Mouse (Mus musculus) liver, embryonic 13.5 days (tissue): ENCODE results near the gene Polg2. TPM values are rescaled to one million over a fixed set of nuclear protein-coding genes. Genes with fewer than 3 reads are reported as not detected.
"Not testable (repeated sequence)": the region's sequence is repeated elsewhere in the genome, so short reads cannot be mapped to it uniquely, and the experiment has no call there.

Source experiments
- ATAC-seq: fragments of 200-750 bp; cut with Nextera tagmentation; 2 replicates; pipeline ENCODE4 v1.8.0; 2017; ENCODE audit warnings: low read depth, mild to moderate bottlenecking, moderate number of reproducible peaks, moderate library complexity
- DNase-seq: peaks from one replicate; pipeline ENCODE4 v3.0.0; 2022
- H3K27ac ChIP-seq: fragments of 300-500 bp; sonication (generic); 2 replicates; pipeline ENCODE4 v1.5.1; 2015; ENCODE audit warnings: moderate library complexity, mild to moderate bottlenecking, inconsistent platforms
- H3K27me3 ChIP-seq: fragments of 300-500 bp; sonication (generic); 2 replicates; pipeline ENCODE4 v1.6.1; 2015; ENCODE audit warnings: mild to moderate bottlenecking, inconsistent platforms
- H3K36me3 ChIP-seq: fragments of 300-500 bp; sonication (generic); 2 replicates; pipeline ENCODE4 v1.6.1; 2015; ENCODE audit warnings: mild to moderate bottlenecking, inconsistent platforms
- H3K4me1 ChIP-seq: fragments of 300-500 bp; sonication (generic); replicated peaks from 2 replicates; pipeline ENCODE4 v1.6.1; 2015; ENCODE audit warnings: inconsistent platforms
- H3K4me2 ChIP-seq: fragments of 300-500 bp; sonication (generic); 2 replicates; pipeline ENCODE4 v1.6.1; 2015; ENCODE audit warnings: inconsistent platforms, mild to moderate bottlenecking, moderate library complexity
- H3K4me3 ChIP-seq: fragments of 300-500 bp; sonication (generic); replicated peaks from 2 replicates; pipeline ENCODE4 v1.5.1; 2015; ENCODE audit warnings: mild to moderate bottlenecking, inconsistent platforms
- H3K9ac ChIP-seq: fragments of 300-500 bp; sonication (generic); 2 replicates; pipeline ENCODE4 v1.6.1; 2015; ENCODE audit warnings: mild to moderate bottlenecking, inconsistent platforms
- H3K9me3 ChIP-seq: fragments of 300-500 bp; sonication (generic); replicated peaks from 2 replicates; pipeline ENCODE4 v1.6.1; 2016; ENCODE audit warnings: inconsistent platforms
- WGBS: fragments of 180-500 bp; shearing (Covaris S2); methylation state at CpG from one replicate; pipeline ENCODE4 v1.1.7; 2015; ENCODE audit not compliant: insufficient replicate concordance; 5-methylcytosine and 5-hydroxymethylcytosine counted together
- polyA plus RNA-seq: library from polyadenylated mRNA; unstranded; fragments of >200 nt; fragmentation: Nextera tagmentation; extraction: Ambion mirVana; gene quantifications from 2 replicates; pipeline ENCODE4 v1.2.1, GENCODE M21; 2015

Gene Polg2
- polyA plus RNA-seq, 1 experiment from 2014 or later = 5.5 TPM

GRCm38 (mm10) chr11:106788775-106789459 lies 9.6 kb upstream of the Polg2 start, which contains the start of the genes Ddx5 and Cep95:
Gene Ddx5 (minus strand): TSS chr11:106789185.
Gene Cep95 (plus strand): TSS chr11:106789252.
- Histone ChIP-seq H3K27me3 (no peaks in the 10 kb centered on the region), H3K4me3 (peak within 1 kb of the TSS; percentile 96), H3K27ac (peak within 1 kb of the TSS; percentile 99), H3K9me3 (no peaks in the 10 kb centered on the region), H3K4me2 (peak within 1 kb of the TSS; percentile 76), H3K36me3 (peaks cover 53% of the 10 kb centered on the region), H3K4me1 (peaks cover 35% of the 10 kb centered on the region), H3K9ac (peak within 1 kb of the TSS; percentile 99)
- under 1% methylated on average over 58 of the region's 58 CpGs for WGBS
- peak; percentile 97 for DNase-seq
- ATAC-seq = peak; percentile 87

GRCm38 (mm10) chr11:106788026-106788774 lies 8.9 kb upstream of the Polg2 start:
- no peaks in the 10 kb centered on the region for H3K9me3 ChIP-seq
- H3K4me2 ChIP-seq = peak overlapping the region; percentile 76
- H3K4me1 ChIP-seq = peaks cover 41% of the 10 kb centered on the region
- peaks cover 57% of the 10 kb centered on the region for H3K36me3 ChIP-seq
- DNase-seq (peak; percentile 95), ATAC-seq (peak; percentile 77)
- under 1% methylated on average over 76 of the region's 79 CpGs for WGBS
- H3K9ac ChIP-seq = peak overlapping the region; percentile 99
- peak overlapping the region; percentile 96 for H3K4me3 ChIP-seq
- no peaks in the 10 kb centered on the region for H3K27me3 ChIP-seq
- H3K27ac ChIP-seq = peak overlapping the region; percentile 99

DNA sequence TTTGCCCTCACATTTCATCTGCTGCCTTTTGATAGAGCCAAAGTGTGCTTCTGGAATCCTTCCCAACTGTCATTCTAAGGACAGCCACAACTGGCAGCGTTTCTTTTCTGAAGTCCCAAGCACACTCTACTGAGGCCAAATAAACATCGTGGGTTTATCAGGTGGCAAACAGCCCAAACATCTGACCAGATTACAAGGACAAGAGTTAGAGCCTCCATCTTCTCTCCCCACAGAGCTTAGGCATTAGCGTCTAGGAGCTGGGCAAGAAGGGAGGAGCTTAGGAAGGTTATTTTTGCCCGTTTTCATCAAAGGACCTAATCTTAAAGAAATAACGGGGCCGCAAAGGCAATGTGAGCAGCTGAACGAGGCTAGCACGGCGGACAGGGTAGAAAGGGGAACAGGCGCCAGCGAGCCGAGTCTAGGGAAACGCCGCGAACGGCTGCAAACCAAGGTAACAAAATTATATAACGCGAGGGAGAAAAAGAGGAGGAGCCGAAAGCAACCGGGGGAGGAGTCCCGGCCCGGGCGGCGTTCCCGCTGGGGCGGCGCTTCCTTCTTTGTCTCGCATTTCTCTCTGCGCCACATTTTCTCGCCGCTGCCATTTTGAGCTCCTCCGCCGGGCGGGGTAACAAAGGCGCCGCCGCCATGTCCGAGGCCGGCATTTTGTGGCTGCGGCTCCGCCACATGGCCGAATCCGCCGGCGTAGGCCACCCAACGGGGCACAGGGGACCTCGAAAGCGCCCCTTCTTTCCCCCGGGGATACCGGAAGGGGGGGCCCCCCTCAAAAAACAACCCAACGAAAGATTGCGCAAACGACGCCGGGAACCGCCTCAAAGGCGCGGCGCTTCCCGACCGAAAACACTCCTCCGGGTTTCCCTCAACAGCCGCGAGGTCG lies 8.0 kb upstream of the Polg2 start:
- no peaks in the 10 kb centered on the region for H3K9me3 ChIP-seq
- H3K9ac ChIP-seq = peak overlapping the region; percentile 99
- peak overlapping the region; percentile 96 for H3K4me3 ChIP-seq
- ATAC-seq = peak; percentile 39
- H3K27me3 ChIP-seq = no peaks in the 10 kb centered on the region
- H3K4me1 ChIP-seq = peaks cover 49% of the 10 kb centered on the region
- DNase-seq = peak; percentile 81
- WGBS = under 1% methylated on average over 65 of the region's 65 CpGs
- peak overlapping the region; percentile 75 for H3K4me2 ChIP-seq
- peaks cover 57% of the 10 kb centered on the region for H3K36me3 ChIP-seq
- peak overlapping the region; percentile 99 for H3K27ac ChIP-seq

DNA sequence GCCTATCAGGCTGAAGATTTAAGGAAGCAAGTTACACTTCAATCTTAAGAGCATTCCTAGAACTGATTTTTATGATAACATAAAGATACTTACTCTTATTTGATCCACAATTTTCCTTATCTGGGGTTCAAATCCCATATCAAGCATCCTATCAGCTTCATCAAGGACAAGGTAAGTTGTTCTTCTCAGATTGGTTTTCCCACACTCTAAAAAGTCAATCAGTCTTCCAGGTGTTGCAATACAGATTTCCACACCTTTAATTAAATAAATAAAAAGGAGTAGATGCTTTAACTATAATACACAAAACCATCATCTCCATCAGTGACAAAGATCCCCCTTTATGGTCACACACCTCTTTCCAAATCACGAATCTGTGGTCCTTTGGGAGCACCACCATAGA lies 5.7 kb upstream of the Polg2 start:
- no peak for ATAC-seq
- H3K9ac ChIP-seq = peak overlapping the region; percentile 99; the same call in 1 of the 2 replicates
- no peak overlapping the region for H3K27ac ChIP-seq
- H3K4me1 ChIP-seq = peaks cover 45% of the 10 kb centered on the region
- no peak for DNase-seq
- WGBS = 73% methylated on average over 1 of the region's 1 CpGs
- no peak overlapping the region for H3K4me3 ChIP-seq
- H3K27me3 ChIP-seq = no peaks in the 10 kb centered on the region
- H3K9me3 ChIP-seq = no peaks in the 10 kb centered on the region
- H3K36me3 ChIP-seq = peaks cover 71% of the 10 kb centered on the region
- H3K4me2 ChIP-seq = peak overlapping the region; percentile 75; the same call in 1 of the 2 replicates

- Histone ChIP-seq H3K36me3 (peaks cover 73% of the 10 kb centered on the region), H3K27ac (no peak overlapping the region), H3K9me3 (no peaks in the 10 kb centered on the region), H3K27me3 (no peaks in the 10 kb centered on the region), H3K9ac (no peak overlapping the region), H3K4me2 (no peak overlapping the region), H3K4me1 (peaks cover 49% of the 10 kb centered on the region), H3K4me3 (no peak overlapping the region)
- WGBS = 82% methylated on average over 2 of the region's 2 CpGs
- ATAC-seq (no peak), DNase-seq (no peak)
Measured at GRCm38 (mm10) chr11:106784476-106784875, 5.1 kb upstream of the Polg2 start.

DNA sequence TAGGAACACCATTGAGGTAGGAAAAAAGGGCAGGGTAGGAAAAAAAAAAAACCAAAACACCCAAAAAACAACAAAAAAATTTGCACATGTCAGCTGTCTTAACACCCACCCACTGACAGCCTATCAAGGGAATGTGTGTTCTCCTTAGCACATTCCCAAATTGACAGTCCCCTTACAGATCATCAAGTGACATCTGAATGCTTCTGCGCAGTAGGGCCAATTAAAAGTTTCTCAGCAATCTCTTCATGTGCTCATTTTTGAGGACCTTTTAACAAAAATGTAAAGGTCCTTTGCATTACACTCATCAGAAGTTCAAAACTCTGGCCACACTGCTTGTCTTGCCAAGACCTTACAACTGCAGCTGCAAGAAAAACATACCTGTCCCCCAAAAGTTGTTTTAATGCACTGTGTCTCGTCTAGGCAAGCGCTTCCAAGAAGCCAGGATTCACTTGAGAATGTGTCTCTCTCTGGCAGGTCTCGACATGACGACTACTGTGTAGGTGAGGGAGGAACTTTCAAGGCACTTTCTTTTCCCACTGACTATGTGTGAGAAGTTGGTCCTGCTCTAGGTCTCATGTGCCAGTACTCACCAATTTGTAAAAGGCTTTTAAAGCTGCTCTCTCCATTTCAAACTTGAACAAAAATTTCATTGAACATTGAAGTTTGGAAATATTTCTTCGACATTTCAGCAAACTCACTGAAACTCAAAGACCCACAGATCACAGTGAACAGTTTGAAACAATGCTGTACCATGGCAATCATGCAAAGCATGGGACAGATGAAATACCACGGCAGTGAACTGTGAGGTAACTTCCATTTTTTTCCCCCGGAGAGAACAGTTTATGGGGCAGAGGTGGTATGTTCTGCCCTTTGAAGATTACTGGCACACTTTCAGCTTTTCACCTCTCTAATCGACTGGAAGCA lies 3.8 kb upstream of the Polg2 start:
- peaks cover 52% of the 10 kb centered on the region for H3K4me1 ChIP-seq
- no peak overlapping the region for H3K9ac ChIP-seq
- WGBS = 82% methylated on average over 9 of the region's 9 CpGs
- H3K9me3 ChIP-seq = no peaks in the 10 kb centered on the region
- no peaks in the 10 kb centered on the region for H3K27me3 ChIP-seq
- no peak overlapping the region for H3K4me2 ChIP-seq
- no peak for DNase-seq
- H3K36me3 ChIP-seq = peaks cover 73% of the 10 kb centered on the region
- H3K4me3 ChIP-seq = no peak overlapping the region
- H3K27ac ChIP-seq = no peak overlapping the region; the same call in 1 of the 2 replicates
- ATAC-seq = no peak

GRCm38 (mm10) chr11:106782271-106782670 lies 2.9 kb upstream of the Polg2 start:
- WGBS = 83% methylated on average over 7 of the region's 7 CpGs
- H3K36me3 ChIP-seq = peaks cover 74% of the 10 kb centered on the region
- H3K4me1 ChIP-seq = peaks cover 61% of the 10 kb centered on the region
- not testable (repeated sequence) for DNase-seq, H3K9ac ChIP-seq, H3K27me3 ChIP-seq, H3K4me2 ChIP-seq, H3K9me3 ChIP-seq, ATAC-seq, H3K27ac ChIP-seq, H3K4me3 ChIP-seq

GRCm38 (mm10) chr11:106780590-106781220 lies 1.4 kb upstream of the Polg2 start:
- Histone ChIP-seq H3K4me2 (peak overlapping the region; percentile 87), H3K4me3 (peak overlapping the region; percentile 84; the same call in 1 of the 2 replicates), H3K9ac (peak overlapping the region; percentile 39), H3K27me3 (no peaks in the 10 kb centered on the region), H3K4me1 (peaks cover 54% of the 10 kb centered on the region), H3K9me3 (no peaks in the 10 kb centered on the region), H3K27ac (peak overlapping the region; percentile 96), H3K36me3 (peaks cover 72% of the 10 kb centered on the region)
- DNase-seq (no peak), ATAC-seq (no peak)
- 77% methylated on average over 6 of the region's 6 CpGs for WGBS

- 68% methylated on average over 4 of the region's 4 CpGs for WGBS
- no peaks in the 10 kb centered on the region for H3K27me3 ChIP-seq
- peaks cover 72% of the 10 kb centered on the region for H3K36me3 ChIP-seq
- H3K4me2 ChIP-seq = peak overlapping the region; percentile 87
- peak overlapping the region; percentile 93 for H3K9ac ChIP-seq
- H3K9me3 ChIP-seq = no peaks in the 10 kb centered on the region
- peaks cover 48% of the 10 kb centered on the region for H3K4me1 ChIP-seq
- H3K27ac ChIP-seq = peak overlapping the region; percentile 96
- DNase-seq = no peak
- peak overlapping the region; percentile 84 for H3K4me3 ChIP-seq
- no peak for ATAC-seq
Measured at GRCm38 (mm10) chr11:106780089-106780425, 720 bp upstream of the Polg2 start.
